Mouse (Mus musculus): Measurements from ENCODE around the gene Myo15. TPM values are rescaled to one million over a fixed set of nuclear protein-coding genes. Genes with fewer than 3 reads are reported as not detected.

Gene Myo15
- polyA plus RNA-seq, 1 experiment from 2014 or later = 0.13 TPM

DNA sequence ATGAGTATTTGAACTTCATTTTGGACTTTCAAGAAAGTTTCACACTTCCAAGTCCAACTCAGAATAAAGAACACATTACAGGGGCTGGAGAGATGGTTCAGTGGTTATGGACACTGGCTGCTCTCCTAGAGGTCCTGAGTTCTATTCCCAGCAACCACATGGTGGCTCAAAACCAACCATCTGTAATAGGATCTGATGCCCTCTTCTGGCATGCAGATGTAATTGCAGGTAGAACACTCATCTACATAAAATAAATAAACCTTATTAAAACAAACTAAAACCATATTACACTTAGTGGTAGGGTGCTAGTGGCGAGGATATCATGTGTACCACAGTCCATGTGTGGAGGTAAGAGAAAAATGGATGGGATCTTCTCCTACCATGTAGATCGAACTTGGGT, 43.4 kb downstream of the Myo15 start:
- Histone ChIP-seq H3K9ac (ENCODE audit: low read length) (no peak overlapping the region), H3K9me3 (replicated peaks; ENCODE audit: control insufficient read depth, low read length) (no peaks in the 10 kb centered on the region), H3K27me3 (ENCODE audit: control insufficient read depth, insufficient read depth, low read length) (peaks cover 12% of the 10 kb centered on the region), H3K4me2 (ENCODE audit: low read depth, low read length) (no peak overlapping the region), H3K27ac (ENCODE audit: low read length) (no peak overlapping the region), H3K4me1 (ENCODE audit: control insufficient read depth, insufficient read depth, low read length) (peaks cover 3% of the 10 kb centered on the region), H3K36me3 (ENCODE audit: control insufficient read depth, insufficient read depth) (no peaks in the 10 kb centered on the region), H3K4me3 (ENCODE audit: low read length) (no peak overlapping the region)
- 70% methylated on average over 2 of the region's 2 CpGs for WGBS
- no peak for ATAC-seq (replicated peaks; ENCODE audit: extremely low read depth, insufficient read depth, low FRiP score)

DNA sequence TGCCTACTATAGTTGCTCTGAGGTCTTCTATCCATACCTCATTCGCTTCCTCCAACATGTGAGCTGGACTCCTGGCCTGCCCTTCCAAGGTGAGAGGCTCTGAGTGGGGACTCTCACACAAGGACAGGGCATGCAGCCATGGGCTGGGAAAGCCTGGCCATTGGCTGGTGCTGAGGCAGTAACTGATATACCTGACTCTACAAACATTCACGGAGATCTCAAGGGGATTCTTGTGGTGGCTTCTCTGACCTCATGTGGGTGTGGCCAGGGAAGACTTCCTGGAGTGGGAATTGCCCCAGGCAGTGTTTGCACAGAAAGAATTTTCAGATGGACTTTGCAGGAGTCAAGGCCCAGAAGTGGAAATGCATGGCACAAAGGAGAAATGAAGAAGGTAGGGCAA, 45.8 kb downstream of the Myo15 start:
- no peaks in the 10 kb centered on the region for H3K4me1 ChIP-seq (ENCODE audit: control insufficient read depth, insufficient read depth, low read length)
- 46% methylated on average over 2 of the region's 2 CpGs for WGBS
- no peak overlapping the region for H3K4me3 ChIP-seq (ENCODE audit: low read length)
- no peaks in the 10 kb centered on the region for H3K36me3 ChIP-seq (ENCODE audit: control insufficient read depth, insufficient read depth)
- no peaks in the 10 kb centered on the region for H3K9me3 ChIP-seq (replicated peaks; ENCODE audit: control insufficient read depth, low read length)
- H3K4me2 ChIP-seq (ENCODE audit: low read depth, low read length) = no peak overlapping the region
- H3K27ac ChIP-seq (ENCODE audit: low read length) = no peak overlapping the region
- H3K27me3 ChIP-seq (ENCODE audit: control insufficient read depth, insufficient read depth, low read length) = peaks cover 4% of the 10 kb centered on the region; the same call in 1 of the 2 replicates
- no peak for ATAC-seq (replicated peaks; ENCODE audit: extremely low read depth, insufficient read depth, low FRiP score)
- no peak overlapping the region for H3K9ac ChIP-seq (ENCODE audit: low read length)

DNA sequence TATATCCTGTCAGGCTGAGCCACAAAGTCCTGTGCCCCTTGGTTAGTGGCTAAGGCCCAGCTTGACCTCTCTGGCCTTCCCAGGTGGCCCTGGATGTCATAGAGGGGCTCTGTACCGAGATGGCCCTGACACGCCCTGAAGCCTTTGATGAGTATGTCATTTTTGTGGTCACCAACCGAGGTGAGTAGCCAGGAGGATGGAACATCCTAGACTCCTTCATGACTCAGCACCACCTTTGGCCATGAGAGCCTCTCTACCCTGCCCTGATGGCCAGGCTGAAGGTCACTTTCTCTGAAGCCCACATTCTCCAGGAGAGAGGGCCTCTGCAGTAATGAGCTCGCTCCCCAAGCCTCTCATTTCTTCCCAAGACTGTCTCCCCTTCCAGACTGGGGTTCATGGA, 49.2 kb downstream of the Myo15 start:
- Histone ChIP-seq H3K9ac (ENCODE audit: low read length) (no peak overlapping the region), H3K4me2 (ENCODE audit: low read depth, low read length) (no peak overlapping the region), H3K9me3 (replicated peaks; ENCODE audit: control insufficient read depth, low read length) (no peaks in the 10 kb centered on the region), H3K4me3 (ENCODE audit: low read length) (no peak overlapping the region), H3K27ac (ENCODE audit: low read length) (no peak overlapping the region), H3K27me3 (ENCODE audit: control insufficient read depth, insufficient read depth, low read length) (no peaks in the 10 kb centered on the region), H3K36me3 (ENCODE audit: control insufficient read depth, insufficient read depth) (no peaks in the 10 kb centered on the region), H3K4me1 (ENCODE audit: control insufficient read depth, insufficient read depth, low read length) (no peaks in the 10 kb centered on the region)
- WGBS = 63% methylated on average over 4 of the region's 4 CpGs
- ATAC-seq (replicated peaks; ENCODE audit: extremely low read depth, insufficient read depth, low FRiP score) = no peak

DNA sequence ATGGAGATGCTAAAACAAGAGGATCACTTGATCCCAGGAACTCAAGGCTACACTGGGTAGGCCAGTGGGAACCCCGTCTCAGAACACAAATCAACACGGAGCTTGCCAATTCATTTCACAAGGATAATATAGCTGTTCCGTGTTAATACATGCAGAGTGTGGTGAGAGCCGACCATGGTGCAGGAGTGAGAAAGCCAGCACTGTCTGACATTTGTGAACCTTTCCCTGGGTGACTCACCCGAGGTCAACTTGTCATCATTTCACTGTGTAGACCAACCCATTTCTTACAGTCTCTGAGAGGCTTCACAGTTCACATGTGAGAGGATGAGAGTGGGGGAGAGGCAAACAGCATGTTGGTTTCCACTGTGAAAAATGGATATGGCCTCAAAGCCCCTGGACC, 52.9 kb downstream of the Myo15 start:
- H3K9ac ChIP-seq (ENCODE audit: low read length) = no peak overlapping the region
- no peak for ATAC-seq (replicated peaks; ENCODE audit: extremely low read depth, insufficient read depth, low FRiP score)
- H3K4me1 ChIP-seq (ENCODE audit: control insufficient read depth, insufficient read depth, low read length) = no peaks in the 10 kb centered on the region
- 72% methylated on average over 5 of the region's 5 CpGs for WGBS
- H3K9me3 ChIP-seq (replicated peaks; ENCODE audit: control insufficient read depth, low read length) = no peaks in the 10 kb centered on the region
- H3K27me3 ChIP-seq (ENCODE audit: control insufficient read depth, insufficient read depth, low read length) = no peaks in the 10 kb centered on the region
- H3K4me3 ChIP-seq (ENCODE audit: low read length) = no peak overlapping the region
- H3K4me2 ChIP-seq (ENCODE audit: low read depth, low read length) = no peak overlapping the region
- H3K36me3 ChIP-seq (ENCODE audit: control insufficient read depth, insufficient read depth) = no peaks in the 10 kb centered on the region
- no peak overlapping the region for H3K27ac ChIP-seq (ENCODE audit: low read length)

DNA sequence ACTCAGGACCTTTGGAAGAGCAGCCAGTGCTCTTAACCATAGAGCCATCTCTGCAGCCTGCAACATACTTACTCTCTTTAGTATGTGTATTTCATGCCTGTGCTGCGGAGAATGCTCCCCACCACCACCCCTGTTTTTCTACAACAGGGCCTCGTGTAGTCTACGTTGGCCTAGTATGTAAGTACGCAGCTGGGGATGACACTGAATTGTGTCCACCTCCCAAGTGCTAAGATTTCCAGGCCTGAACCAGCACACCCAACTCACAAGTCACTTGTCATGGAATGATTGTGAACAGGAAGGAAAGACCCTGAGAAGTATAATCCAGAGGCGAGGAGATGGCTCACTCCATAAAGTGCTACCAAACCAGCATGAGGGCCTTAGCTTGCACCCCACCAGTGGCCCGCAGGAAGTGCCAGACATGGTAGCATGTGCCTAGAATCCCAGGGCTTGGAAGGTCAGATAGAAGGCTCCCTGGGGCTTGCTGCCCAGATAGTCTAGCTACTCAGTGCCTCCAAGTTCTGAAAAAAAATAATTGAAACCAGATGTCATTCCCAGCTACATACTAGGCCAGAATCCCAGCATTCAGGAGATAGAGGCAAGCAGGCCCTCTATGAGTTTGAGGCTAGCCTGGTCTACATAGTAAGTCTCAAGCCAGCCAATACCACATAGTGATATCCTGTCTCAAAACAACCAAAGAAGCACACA, 53.7 kb downstream of the Myo15 start:
- no peaks in the 10 kb centered on the region for H3K4me1 ChIP-seq (ENCODE audit: control insufficient read depth, insufficient read depth, low read length)
- H3K4me2 ChIP-seq (ENCODE audit: low read depth, low read length) = no peak overlapping the region
- H3K27ac ChIP-seq (ENCODE audit: low read length) = no peak overlapping the region
- H3K9ac ChIP-seq (ENCODE audit: low read length) = no peak overlapping the region
- no peak overlapping the region for H3K4me3 ChIP-seq (ENCODE audit: low read length)
- ATAC-seq (replicated peaks; ENCODE audit: extremely low read depth, insufficient read depth, low FRiP score) = no peak
- WGBS = 89% methylated on average over 6 of the region's 6 CpGs
- no peaks in the 10 kb centered on the region for H3K36me3 ChIP-seq (ENCODE audit: control insufficient read depth, insufficient read depth)
- no peaks in the 10 kb centered on the region for H3K9me3 ChIP-seq (replicated peaks; ENCODE audit: control insufficient read depth, low read length)
- no peaks in the 10 kb centered on the region for H3K27me3 ChIP-seq (ENCODE audit: control insufficient read depth, insufficient read depth, low read length)

DNA sequence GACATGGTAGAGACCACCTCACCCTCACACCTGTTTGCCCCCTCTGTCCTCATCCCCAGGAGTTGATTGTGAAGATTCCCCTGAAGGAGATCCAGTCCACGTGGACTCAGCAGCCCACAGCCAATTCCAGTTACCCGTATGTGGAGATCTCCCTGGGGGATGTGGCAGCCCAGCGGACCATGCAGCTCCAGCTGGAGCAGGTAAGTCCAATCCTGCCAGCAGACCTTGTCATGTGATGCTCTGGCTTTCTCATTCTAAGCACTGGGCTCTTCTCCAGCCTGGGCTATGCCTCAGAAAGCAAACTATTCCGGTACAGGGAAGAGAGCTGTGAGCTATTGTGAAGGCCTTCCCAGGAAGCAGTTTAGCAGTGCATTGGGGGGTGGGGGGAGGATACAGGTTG, 57.3 kb downstream of the Myo15 start:
- no peak overlapping the region for H3K27ac ChIP-seq (ENCODE audit: low read length)
- H3K4me2 ChIP-seq (ENCODE audit: low read depth, low read length) = no peak overlapping the region
- no peak overlapping the region for H3K4me3 ChIP-seq (ENCODE audit: low read length)
- H3K9me3 ChIP-seq (replicated peaks; ENCODE audit: control insufficient read depth, low read length) = no peaks in the 10 kb centered on the region
- WGBS = 74% methylated on average over 4 of the region's 4 CpGs
- no peaks in the 10 kb centered on the region for H3K36me3 ChIP-seq (ENCODE audit: control insufficient read depth, insufficient read depth)
- H3K27me3 ChIP-seq (ENCODE audit: control insufficient read depth, insufficient read depth, low read length) = no peaks in the 10 kb centered on the region
- H3K9ac ChIP-seq (ENCODE audit: low read length) = no peak overlapping the region
- no peaks in the 10 kb centered on the region for H3K4me1 ChIP-seq (ENCODE audit: control insufficient read depth, insufficient read depth, low read length)
- no peak for ATAC-seq (replicated peaks; ENCODE audit: extremely low read depth, insufficient read depth, low FRiP score)

DNA sequence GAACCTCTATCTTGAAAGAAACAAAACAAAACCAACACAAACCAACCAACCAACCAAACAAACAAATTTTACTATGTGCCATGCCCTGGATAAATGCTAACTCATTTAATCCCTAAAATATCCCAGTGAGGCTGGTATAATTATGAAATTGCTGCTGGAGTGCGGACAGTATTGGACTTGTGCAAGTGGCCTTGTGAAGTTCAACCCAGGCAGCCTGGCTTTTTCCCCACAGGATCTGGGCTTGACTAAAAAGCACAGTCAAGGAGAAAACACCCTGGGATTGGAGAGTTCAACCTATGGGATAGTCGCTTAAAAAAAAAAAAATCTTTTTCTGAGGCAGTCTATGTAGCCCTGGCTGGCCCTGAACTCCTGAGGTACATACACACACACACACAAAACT, 66.5 kb downstream of the Myo15 start:
- no peak overlapping the region for H3K9ac ChIP-seq (ENCODE audit: low read length)
- H3K27ac ChIP-seq (ENCODE audit: low read length) = no peak overlapping the region
- no peak overlapping the region for H3K4me2 ChIP-seq (ENCODE audit: low read depth, low read length)
- H3K9me3 ChIP-seq (replicated peaks; ENCODE audit: control insufficient read depth, low read length) = no peaks in the 10 kb centered on the region
- ATAC-seq (replicated peaks; ENCODE audit: extremely low read depth, insufficient read depth, low FRiP score) = no peak
- H3K36me3 ChIP-seq (ENCODE audit: control insufficient read depth, insufficient read depth) = no peaks in the 10 kb centered on the region
- no peaks in the 10 kb centered on the region for H3K27me3 ChIP-seq (ENCODE audit: control insufficient read depth, insufficient read depth, low read length)
- H3K4me3 ChIP-seq (ENCODE audit: low read length) = no peak overlapping the region
- peaks cover 16% of the 10 kb centered on the region for H3K4me1 ChIP-seq (ENCODE audit: control insufficient read depth, insufficient read depth, low read length)
- 94% methylated on average over 2 of the region's 2 CpGs for WGBS

DNA sequence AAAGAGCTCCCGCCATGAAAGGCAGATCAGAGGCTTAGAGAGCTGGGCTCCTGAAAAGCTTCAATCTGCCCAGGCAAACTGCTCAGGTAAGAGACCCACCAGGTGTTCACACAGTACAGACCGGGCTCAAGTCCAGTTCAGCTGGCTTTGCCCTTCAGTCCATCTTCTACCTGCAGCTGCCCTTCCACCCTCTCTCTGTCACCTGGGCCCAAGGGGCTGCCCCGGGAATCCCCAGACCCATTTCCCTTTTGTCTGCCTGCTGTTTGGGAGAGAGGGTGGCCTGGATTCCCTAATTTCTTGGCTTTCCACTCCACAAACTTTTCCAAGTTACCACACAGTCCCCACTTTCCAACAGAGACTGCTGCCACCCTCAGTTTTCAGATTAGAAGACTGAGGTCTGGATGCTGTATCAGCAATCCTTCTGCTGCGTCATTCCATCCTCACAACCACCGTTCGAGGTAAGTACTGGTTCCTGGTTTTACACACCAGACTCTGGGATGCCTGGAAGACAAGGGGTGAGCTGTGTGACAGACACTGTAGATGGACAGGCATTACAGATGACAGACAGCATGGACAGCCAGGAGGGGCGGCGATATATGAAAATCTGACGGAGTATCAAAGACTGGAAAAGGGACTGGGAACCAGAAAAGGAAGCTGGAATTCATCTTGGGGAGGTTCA, 67.2 kb downstream of the Myo15 start, which contains the start of gene Alkbh5:
Gene Alkbh5 (plus strand): TSS at position 202 of the 679 bp plus-strand sequence.
- no peak for ATAC-seq (replicated peaks; ENCODE audit: extremely low read depth, insufficient read depth, low FRiP score)
- H3K4me1 ChIP-seq (ENCODE audit: control insufficient read depth, insufficient read depth, low read length) = peaks cover 22% of the 10 kb centered on the region
- 19% methylated on average over 9 of the region's 9 CpGs for WGBS
- peak within 1 kb of the TSS; percentile 89 for H3K9ac ChIP-seq (ENCODE audit: low read length)
- H3K27me3 ChIP-seq (ENCODE audit: control insufficient read depth, insufficient read depth, low read length) = no peaks in the 10 kb centered on the region
- H3K36me3 ChIP-seq (ENCODE audit: control insufficient read depth, insufficient read depth) = no peaks in the 10 kb centered on the region
- H3K27ac ChIP-seq (ENCODE audit: low read length) = peak within 1 kb of the TSS; percentile 100
- no peaks in the 10 kb centered on the region for H3K9me3 ChIP-seq (replicated peaks; ENCODE audit: control insufficient read depth, low read length)
- peak within 1 kb of the TSS; percentile 86 for H3K4me3 ChIP-seq (ENCODE audit: low read length)
- peak within 1 kb of the TSS; percentile 98 for H3K4me2 ChIP-seq (ENCODE audit: low read depth, low read length)

DNA sequence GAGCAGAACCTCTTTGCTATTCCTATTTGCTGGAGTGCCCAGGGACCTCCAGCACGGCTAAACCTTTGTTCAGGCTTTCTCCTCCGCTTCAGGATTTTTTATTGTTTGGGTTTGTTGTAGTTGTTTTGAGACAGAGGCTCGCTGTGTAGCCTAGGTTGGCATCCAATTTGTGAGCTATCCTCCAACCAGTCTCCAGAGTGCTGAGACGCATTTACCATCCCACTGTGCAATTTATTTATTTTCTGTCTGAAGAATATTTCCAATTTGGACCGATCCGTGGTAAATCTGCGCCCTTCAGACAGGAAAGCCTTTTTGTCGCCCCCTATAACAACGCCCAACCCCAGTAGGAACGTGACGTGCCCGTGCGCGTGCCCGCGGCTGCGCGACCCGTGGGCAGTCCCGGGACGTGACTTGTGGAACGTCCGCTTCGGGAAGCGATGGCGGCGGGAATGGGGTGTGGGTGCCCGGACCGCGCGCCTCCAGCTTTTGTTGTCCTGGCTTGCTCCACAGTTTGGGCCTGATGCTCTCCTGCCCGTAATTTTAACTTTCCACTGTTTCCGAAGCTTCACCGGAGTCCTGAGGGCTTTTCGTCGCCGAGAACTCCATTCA, 67.8 kb downstream of the Myo15 start:
- Histone ChIP-seq H3K9ac (ENCODE audit: low read length) (peak overlapping the region; percentile 89), H3K27me3 (ENCODE audit: control insufficient read depth, insufficient read depth, low read length) (no peaks in the 10 kb centered on the region), H3K4me2 (ENCODE audit: low read depth, low read length) (peak overlapping the region; percentile 98), H3K4me3 (ENCODE audit: low read length) (peak overlapping the region; percentile 86), H3K9me3 (replicated peaks; ENCODE audit: control insufficient read depth, low read length) (no peaks in the 10 kb centered on the region), H3K36me3 (ENCODE audit: control insufficient read depth, insufficient read depth) (peaks cover 3% of the 10 kb centered on the region), H3K4me1 (ENCODE audit: control insufficient read depth, insufficient read depth, low read length) (peaks cover 24% of the 10 kb centered on the region), H3K27ac (ENCODE audit: low read length) (peak overlapping the region; percentile 100)
- ATAC-seq (replicated peaks; ENCODE audit: extremely low read depth, insufficient read depth, low FRiP score) = peak; percentile 74
- under 1% methylated on average over 37 of the region's 37 CpGs for WGBS

Measured in heart, embryonic 16.5 days (tissue).